Mouse (Mus musculus) adrenal gland, postnatal 36 days (tissue): ENCODE data around the gene Tmem156. TPM values are rescaled to one million over a fixed set of nuclear protein-coding genes. Genes with fewer than 3 reads are reported as not detected.

Experiments used
- DNase-seq, 2 experiments: peaks; one replicate each; pipeline ENCODE4 v3.0.0; 2021; ENCODE audit warnings: mixed read lengths in 1 of 2
- total RNA-seq, 2 experiments: library from RNA; stranded (reverse); gene quantifications; 2 replicates each; pipeline ENCODE4 v1.2.3; 2021

The Tmem156 gene
- total RNA-seq, 2 experiments from 2014 or later = not detected

DNA sequence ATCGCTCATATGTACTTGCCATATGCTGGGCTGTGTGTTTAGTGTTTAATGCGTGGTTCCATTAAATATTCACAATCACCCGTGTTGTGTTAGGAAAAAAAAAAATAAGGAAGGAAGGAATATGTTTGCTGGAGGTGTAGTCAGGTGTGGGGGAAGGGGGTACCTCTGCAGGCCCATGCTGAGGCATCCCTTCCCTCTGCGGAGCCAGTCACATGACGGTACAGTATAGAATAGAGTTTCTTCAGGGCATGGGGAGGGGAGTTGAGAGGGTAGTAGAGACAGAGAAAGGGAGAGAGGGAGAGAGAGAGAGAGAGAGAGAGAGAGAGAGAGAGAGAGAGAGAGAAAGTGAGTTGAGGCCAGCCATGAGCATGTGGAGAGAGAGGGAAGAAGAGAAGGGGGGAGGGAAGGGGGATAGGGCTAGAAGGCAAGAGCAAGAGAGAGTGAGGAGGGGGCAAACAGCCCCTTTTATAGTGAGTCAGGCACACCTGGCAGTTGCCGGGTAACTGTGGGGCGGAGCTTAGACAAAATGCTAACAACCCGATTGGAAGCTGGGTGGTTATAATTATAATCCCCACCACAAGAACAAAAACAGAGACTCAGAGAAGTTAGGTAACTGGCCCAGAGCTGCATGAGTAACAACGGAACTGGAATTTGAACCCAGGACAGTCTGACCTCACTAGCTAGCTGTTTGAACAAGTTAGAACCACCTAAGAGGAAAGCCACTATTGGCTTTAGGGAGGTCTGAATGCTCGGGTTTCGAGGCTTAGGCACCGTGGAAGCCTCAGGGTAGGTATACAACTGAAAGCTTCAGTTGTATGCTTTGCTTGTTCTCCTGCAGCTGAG lies 45.3 kb downstream of the Tmem156 start:
- DNase-seq = peak in 1 of 2 experiments; percentile 28

DNA sequence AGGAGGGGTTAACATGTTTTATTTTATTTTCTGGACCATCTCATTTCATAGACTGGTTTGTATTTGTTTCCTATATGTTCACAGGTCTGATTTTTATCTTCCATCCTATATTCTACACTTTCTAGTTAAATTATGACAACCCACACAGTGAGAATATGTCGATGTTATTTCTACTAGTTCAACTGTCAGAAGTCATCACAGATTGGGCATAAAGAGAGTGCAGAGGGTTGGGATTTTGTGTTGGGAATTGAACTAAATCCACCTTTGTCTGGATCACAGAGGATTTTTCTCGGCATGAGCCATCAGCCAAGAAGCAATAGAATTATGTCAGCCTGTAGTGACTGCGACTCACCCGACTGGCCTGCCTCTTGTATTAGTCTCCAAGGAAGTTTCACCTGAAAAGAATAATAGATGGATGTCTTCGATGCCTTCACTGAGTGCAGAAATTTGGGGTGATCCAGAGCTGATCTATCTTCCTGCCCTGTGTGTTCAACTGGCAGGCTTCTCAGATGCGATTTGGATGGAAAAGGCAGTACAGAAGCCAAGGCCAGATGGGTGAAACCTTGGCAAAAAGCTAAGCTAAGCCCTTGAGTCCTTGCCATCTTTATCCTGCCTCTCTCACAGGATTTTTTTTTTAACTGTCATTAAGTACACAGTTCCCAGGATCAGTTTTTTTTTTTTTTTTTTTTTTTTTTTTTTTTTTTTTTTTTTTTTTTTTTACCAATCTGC lies 46.1 kb downstream of the Tmem156 start:
- peak; percentile 40 to 61 for DNase-seq

DNA sequence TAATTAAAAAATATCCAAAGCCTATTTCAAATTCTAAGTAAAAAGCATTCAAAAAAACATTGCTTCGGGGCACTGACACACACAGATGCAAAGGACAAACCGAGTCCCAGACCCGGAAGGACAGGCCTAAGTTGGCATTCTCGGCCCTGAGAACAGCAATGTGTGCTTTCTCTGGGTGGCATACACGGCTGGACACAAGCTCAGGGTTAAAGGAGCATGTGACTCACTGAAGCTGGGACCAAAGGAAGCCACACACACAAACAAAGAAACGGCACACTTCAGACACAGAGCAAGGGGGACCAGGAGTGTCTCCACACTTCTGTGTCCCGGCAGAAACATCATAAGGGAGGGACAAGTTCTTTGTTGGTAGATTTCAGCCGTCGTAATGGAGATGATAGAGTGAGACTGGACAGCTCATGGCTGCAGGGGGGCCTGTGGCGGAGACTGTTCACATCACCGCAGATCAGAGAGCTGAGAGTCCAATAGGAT lies 48.5 kb downstream of the Tmem156 start:
- peak; percentile 47 to 56 for DNase-seq

DNA sequence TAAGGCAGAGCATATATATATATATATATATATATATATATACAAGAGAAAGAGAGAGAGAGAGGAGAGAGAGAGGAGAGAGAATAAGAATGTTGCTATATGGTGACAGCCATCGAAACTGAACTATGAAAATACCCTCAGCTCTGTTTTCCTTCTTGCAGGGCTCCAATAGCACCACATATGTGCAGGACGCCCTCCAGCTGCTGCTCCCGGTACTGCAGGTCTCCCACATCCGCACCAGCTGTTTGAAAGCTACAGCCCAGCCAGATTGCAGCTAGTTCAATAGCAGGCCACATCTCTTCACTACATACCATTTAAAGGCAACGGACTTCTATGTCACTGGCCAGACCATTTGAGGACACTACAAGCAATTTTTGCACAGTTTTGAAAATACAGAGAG lies 51.5 kb downstream of the Tmem156 start:
- DNase-seq = peak; percentile 59 to 66

DNA sequence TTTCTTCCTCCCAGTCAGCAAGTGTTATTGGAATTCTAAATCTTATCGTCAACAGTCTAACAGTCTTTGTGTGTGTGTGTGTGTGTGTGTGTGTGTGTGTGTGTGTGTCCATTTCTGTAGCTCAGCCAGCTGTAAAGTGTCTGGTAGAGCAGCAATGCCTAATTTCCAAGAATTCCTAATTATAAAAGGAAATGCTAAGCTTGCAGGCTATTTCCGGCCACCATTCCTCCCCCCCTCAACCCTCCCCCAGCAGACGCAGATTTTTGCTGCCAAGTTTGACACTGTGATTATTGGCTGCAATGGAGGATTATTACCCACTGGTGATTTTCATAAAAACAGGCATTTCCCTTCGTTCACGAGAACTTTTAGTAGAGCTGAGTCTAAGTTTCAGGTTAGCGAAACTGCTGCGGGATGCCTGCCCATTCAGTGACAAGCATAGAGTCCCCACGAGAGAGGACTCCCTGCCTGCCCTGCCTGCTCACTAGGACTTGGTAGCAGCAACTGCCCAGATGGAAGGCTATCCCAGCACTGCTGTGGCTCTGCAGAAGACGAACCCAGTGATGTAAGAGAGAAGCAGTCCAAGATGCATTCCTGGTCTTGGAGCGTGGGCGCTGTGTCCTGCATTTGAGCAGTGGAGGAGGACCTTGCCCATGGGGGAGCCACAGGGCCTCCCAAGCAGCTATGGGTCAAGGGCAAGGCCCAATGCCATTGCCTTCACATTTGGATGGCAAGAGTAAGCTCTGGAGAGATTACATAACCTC lies 52.9 kb downstream of the Tmem156 start:
- peak; percentile 61 to 75 for DNase-seq

DNA sequence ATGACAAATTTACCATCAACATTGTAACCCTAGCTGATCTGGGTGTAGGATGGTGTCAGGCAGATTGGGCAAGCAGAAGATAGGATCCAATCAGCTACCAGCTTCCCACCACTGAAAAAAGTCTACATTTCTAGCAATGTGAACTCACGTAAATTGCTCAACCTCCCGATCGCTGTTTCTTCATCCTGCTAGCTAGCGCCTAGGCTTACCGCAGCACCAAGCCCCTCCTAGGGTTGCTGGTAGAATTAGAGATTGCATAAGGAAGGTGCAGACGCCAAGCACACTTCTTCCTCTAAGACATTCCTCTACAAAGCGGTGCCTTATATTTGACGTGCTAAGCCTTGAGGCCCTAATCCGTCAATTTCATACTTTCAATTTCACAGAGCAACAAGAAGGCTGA lies 53.6 kb downstream of the Tmem156 start:
- DNase-seq = peak; percentile 16 to 23

DNA sequence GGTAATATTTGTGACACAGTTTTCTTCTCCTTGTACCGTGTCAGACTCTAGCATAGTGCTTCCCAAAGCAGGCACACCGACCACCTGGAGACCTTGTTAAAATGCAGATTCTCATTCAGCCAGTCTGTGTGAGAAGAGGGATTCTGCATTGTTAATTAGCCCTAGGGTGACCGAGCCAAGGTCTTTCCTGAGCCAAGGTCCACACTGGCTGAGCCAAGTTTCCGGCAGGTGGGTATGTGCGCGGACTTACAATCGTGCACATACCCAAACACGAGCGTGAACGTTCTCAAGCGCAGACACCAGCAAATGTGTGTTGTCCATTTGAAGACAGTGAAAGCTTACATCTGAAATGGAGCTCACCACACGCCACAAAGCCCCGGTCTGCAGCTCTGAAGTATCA lies 55.3 kb downstream of the Tmem156 start:
- DNase-seq = no peak

DNA sequence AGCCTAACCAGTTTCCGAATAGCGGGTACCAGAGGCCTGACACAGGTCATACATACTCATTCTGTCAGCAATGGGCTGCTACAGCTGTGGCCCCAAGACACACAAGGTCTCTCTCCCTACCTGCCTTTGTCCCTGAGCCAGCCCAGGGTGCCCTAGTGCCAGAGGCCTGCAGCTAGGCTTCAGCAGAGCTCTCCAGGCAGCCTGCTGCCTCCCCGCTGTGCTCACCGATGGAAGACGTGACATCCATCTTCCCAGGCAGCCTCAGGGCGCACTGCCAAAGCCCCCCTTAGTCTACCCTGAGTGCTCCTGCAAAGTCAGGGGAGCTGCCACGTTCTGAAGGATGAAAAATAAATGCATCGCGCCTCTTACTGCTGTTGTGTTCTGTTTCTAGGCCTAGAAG lies 63.9 kb downstream of the Tmem156 start:
- DNase-seq = peak; percentile 57 to 74

DNA sequence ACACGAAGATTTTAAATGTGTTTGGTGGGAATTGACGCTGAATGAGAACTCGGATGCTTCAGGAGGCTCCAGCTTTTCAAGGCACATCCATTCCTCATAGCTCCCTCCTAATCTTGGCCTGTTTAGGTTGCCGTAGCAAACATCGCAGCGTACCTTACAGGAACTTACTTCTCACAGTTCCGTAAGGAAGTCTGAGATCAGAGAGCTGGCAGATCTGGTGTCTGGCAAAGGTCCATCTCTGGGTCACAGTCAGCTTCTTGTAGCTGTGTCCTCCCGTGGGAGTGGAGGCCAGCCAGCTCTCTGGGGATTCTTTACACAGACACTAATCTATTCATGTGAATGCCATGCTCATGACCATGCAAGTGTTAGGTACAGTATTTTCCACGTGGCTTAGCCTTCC lies 65.2 kb downstream of the Tmem156 start:
- DNase-seq = peak; percentile 62 to 76

DNA sequence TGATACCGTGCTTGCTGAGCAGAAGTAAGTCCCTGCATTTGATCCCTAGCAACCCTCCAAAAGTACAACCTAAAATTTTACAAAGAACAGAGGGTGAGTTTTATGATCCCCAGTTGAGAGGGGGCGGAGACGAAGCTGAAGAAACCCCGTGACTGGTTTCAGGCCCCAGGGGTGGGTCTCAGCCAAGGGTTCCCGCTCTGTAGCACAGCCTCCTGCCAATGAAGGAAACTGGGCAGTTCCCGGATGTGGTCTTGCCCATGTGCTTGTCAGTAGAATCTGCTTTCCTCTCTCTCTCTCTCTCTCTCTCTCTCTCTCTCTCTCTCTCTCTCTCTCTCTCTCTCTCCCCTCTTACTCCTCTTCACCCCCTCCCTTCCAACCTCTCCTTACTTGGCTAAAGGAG lies 66.0 kb downstream of the Tmem156 start:
- DNase-seq = no peak

DNA sequence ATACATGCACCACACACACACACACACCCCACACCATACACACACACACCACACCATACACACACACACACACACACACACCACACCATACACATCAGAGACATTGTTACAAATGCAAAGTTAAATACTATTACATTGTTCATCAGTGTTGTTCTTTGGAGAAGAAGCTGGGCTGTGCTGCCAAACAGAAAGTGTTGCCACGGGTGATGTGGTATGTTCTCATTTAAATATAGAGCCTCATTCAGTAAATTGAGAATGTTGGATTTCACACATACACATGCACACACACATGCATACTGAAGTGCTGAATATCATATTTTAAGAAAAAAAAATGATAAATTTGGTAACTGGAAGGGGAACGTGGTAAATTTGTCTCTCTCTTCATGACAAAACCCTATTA lies 67.3 kb downstream of the Tmem156 start:
- no peak for DNase-seq

DNA sequence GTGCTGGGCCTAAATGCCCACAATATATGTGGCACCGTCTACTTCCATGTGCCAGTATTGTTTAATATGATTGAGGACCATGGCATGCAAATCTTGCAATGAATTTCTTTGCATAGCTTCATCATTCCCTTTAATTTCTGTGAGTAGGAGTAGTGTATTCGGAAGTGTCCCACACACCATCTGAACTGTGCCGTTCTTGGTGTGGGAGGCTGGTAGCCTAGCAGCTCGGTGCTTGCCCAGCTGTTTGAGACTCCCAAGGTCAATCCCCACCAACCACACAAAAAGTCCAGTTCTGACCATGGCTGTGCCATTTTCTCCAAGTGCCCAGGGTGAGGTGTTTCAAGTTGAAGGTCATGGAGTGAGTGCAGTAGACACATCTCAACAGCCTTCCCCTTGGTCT lies 69.9 kb downstream of the Tmem156 start:
- no peak for DNase-seq

DNA sequence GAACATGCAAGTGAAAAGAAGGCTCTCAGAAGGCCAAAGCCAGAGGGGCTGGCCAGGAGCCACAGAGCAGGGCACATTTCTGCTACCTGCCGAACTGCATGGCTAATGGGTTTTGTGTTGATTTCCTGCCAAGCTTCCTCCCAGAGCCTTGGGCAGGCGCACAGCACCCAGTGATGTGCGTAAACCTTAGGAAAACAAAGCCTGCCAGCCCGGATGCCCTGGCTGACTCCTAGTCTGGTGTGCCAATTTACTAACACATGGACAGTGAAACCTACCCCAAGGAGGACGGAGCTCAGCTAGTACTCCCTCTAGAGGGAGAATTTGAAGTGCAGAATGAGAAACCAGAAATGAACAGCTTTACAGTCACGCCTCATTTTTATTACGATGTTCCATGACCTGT lies 72.1 kb downstream of the Tmem156 start:
- peak; percentile 70 to 82 for DNase-seq

DNA sequence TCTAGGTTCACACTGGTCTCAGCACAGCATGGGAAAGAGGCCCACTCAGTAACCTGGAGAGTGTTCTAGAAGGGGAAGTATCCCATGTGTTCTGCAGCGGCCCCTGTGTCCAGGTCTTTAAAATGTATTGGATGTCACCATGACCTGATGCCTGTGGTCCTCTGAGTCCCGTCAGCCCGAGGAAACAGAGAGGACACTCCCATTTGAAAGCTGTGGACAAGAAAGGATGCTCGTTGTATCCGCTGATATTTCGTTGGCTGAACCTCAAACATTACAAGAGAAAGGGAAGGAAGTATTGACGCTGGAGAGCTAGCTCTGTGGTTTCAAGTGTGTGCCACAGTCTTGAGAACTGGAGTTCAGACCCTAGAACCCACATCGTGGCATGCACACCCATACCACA lies 72.8 kb downstream of the Tmem156 start:
- no peak for DNase-seq

DNA sequence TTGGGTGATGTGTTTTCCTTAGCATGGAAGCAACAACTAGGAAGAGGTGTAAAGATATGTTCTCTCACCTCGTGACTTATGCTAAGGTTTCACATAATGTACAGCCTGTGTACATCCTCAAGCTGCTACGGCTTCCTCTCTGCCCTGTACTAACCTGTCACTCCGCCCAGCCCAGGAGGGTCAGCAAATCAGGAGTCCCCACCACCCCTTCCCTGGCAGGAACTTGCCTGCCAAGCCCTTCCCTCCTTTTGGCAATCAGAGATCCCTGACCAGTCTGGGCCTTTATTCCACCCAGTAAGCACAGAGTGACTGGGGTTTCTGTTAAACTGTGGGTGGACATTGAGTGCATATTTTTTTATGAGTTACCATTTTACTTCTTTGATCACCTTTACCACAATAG lies 76.4 kb downstream of the Tmem156 start:
- DNase-seq = no peak

DNA sequence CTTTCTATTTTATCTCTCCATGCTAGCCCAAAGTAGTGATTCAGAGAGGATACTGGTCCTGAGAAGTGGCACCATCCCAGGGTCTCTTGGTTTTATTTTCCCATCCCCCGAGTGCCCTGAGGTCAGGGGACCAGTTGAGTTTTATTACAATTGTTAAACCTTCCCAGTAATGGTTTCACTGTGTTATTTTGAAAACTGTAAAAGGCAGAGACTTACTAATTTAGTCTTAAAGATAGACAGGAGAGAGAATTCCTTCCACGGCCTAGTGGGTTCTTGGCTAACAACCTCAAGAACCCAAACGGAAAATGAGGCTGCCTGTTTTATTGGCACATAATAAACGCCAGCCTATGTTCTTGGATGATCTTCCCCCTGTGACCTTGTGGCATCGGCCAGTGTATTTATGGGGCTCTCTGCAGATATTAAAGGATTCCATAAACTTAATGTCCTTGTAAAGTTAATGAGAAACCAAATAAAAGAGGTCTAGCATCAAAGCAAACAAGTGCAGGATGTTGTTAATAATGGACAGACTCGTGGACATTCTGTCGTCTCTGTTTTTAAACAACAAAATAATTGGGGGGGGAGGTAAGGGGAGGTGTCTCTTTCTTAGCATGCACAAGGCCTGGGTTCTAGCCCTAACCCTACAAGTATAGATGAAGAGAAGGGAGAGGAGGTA lies 79.9 kb downstream of the Tmem156 start:
- no peak for DNase-seq

DNA sequence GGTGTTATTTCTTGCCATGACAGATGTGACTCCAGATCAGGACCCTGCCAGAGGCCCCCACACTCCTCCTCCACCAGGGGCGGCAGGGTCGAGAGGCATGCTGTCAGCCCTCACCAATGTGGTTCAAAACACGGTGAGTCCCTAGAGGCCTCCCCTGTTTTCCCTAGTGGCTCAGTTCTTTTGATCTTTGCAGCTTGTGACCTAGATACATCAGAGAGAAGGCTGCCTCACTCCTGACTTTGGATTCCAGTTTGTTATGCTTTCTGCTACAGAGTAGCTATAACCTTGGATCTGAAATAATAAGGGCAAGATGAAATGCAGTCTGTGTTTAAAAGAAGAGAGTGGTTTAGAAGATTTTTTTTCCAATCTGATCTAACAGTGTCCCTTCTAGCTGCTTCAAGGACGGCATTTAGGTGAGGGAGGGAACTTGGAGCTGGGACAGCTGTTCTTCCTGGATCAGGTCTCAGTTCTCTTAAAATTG lies 85.9 kb downstream of the Tmem156 start:
- DNase-seq = peak; percentile 50 to 54

DNA sequence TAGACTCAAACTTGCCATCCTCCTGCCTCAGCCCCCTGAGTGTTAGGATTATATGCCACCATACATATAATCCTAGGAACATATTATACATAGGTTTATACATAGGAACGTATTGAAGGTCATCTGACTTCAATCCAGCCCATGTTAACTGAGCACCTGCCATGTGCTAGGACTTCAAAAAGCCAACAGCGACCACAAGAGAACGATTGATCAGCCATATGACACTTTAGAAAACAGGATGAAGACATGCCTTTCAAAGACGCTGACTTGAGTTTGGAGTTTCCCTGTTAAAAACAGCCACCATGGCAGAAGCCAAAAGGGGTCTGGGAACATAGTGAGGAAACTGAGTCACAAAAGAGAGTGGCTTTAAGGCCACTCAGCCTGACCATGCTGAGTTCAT lies 86.7 kb downstream of the Tmem156 start:
- no peak for DNase-seq
